Mouse (Mus musculus): ENCODE measurements around the gene H2afv. TPM values are rescaled to one million over a fixed set of nuclear protein-coding genes. Genes with fewer than 3 reads are reported as not detected.
"Not testable (repeated sequence)": the region's sequence is repeated elsewhere in the genome, so short reads cannot be mapped to it uniquely, and the experiment has no call there.

Gene H2afv
- polyA plus RNA-seq, 1 experiment from 2014 or later = 183 TPM

DNA sequence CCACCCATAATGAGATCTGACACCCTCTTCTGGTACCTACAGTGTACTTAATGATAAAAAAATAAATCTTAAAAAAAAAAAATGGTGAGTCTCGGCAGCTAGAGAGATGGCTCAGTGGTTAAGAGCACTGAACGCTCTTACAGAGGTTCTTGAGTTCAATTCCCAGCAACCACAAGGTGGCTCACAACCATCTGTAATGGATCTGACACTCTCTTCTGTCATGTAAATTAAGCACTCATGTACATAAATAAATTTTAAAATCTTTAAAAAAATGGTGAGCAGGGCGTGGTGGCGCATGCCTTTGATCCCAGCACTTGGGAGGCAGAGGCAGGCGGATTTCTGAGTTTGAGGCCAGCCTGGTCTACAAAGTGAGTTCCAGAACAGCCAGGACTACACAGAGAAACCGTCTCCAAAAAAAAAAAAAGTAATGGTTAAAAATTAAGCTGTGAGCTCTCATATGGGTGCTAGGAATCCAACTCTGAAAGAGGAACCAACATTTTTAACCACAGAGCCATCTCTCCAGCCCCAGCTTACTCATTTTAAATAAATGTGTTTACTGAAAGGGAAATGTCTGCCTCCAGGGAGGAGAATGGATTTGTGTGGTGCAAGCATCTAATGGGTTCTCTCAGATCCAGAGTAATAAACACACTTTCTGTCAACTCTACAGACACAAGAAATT lies 19.1 kb upstream of the H2afv start:
- H3K9ac ChIP-seq (replicated peaks) = no peak overlapping the region
- H3K4me3 ChIP-seq (replicated peaks) = no peak overlapping the region
- H3K9me3 ChIP-seq (replicated peaks) = no peaks in the 10 kb centered on the region
- ATAC-seq (ENCODE audit: low FRiP score) = no peak
- peaks cover 20% of the 10 kb centered on the region for H3K36me3 ChIP-seq
- H3K4me1 ChIP-seq = peaks cover 15% of the 10 kb centered on the region
- no peaks in the 10 kb centered on the region for H3K27me3 ChIP-seq (replicated peaks)
- no peak overlapping the region for H3K27ac ChIP-seq (replicated peaks)
- 89% methylated on average over 6 of the region's 6 CpGs for WGBS
- no peak overlapping the region for H3K4me2 ChIP-seq

DNA sequence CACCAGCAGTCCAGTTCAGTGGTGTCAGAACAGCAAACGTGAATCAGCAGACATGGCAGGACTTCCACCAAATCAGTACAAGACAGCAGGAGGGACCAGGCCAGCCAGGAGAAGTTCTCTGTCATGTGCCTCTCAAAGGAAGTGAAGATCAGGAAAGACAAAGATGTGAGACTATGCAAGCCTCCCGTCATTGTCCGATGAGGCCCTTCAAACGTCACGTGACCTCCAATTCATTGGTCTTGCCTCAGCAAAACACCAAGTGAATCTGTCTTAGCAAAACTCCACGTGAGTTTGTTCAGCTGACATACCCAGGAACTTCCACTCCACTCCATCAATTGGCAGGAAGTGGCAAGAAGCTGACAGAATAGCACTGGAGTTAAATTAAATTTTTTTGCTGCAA lies 11.8 kb upstream of the H2afv start:
- no peaks in the 10 kb centered on the region for H3K4me1 ChIP-seq
- no peak for ATAC-seq (ENCODE audit: low FRiP score)
- no peaks in the 10 kb centered on the region for H3K9me3 ChIP-seq (replicated peaks)
- WGBS = 87% methylated on average over 6 of the region's 6 CpGs
- no peak overlapping the region for H3K4me3 ChIP-seq (replicated peaks)
- H3K4me2 ChIP-seq = no peak overlapping the region
- H3K27ac ChIP-seq (replicated peaks) = no peak overlapping the region
- no peaks in the 10 kb centered on the region for H3K27me3 ChIP-seq (replicated peaks)
- no peak overlapping the region for H3K9ac ChIP-seq (replicated peaks)
- H3K36me3 ChIP-seq = no peaks in the 10 kb centered on the region

DNA sequence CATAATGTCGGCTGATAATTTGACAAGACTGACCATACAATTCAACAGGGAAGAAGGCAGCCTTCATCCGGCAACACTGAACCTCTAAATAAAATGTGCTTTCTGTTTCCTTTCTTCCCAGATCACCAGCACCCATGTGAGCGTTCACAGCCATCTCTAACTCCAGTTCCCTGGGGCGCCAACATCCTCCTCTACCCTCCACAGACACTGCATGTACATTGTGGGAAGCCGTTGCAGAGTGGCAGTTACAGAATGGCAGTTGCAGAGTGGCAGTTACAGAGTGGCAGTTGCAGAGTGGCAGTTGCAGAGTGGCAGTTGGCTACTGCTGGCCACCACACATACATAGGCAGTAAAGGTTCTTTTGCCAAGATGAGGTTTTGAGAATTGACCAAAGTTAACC lies 3.9 kb upstream of the H2afv start:
- not testable (repeated sequence) for H3K4me2 ChIP-seq; H3K9me3 ChIP-seq (replicated peaks); ATAC-seq (ENCODE audit: low FRiP score); H3K27ac ChIP-seq (replicated peaks); H3K9ac ChIP-seq (replicated peaks); H3K4me3 ChIP-seq (replicated peaks); H3K27me3 ChIP-seq (replicated peaks); H3K36me3 ChIP-seq
- H3K4me1 ChIP-seq = peaks cover 11% of the 10 kb centered on the region
- 96% methylated on average over 5 of the region's 5 CpGs for WGBS

DNA sequence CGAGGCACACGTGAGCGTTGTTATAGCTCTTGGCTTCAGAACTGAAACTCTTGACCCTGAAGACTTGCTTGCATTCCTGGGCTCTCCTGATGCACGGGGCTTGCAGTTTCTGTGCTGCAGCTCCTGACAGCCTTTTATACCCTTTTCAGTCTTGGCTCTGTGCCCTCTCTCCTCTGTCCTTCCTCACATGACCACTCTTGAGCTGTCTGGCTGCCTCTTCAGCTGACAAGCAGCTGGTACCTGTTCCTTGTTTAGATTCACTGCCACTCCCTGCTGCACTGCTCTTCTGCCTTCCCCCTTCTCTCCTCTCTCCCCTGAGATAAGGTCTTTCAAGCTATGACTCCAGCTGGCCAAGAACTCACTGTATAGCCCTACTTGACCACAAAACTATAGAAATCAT lies 3.2 kb upstream of the H2afv start:
- H3K27me3 ChIP-seq (replicated peaks) = no peaks in the 10 kb centered on the region
- H3K9me3 ChIP-seq (replicated peaks) = no peaks in the 10 kb centered on the region
- H3K27ac ChIP-seq (replicated peaks) = no peak overlapping the region
- 86% methylated on average over 4 of the region's 4 CpGs for WGBS
- no peak overlapping the region for H3K9ac ChIP-seq (replicated peaks)
- peaks cover 15% of the 10 kb centered on the region for H3K4me1 ChIP-seq
- no peaks in the 10 kb centered on the region for H3K36me3 ChIP-seq
- H3K4me2 ChIP-seq = no peak overlapping the region
- H3K4me3 ChIP-seq (replicated peaks) = no peak overlapping the region
- no peak for ATAC-seq (ENCODE audit: low FRiP score)

DNA sequence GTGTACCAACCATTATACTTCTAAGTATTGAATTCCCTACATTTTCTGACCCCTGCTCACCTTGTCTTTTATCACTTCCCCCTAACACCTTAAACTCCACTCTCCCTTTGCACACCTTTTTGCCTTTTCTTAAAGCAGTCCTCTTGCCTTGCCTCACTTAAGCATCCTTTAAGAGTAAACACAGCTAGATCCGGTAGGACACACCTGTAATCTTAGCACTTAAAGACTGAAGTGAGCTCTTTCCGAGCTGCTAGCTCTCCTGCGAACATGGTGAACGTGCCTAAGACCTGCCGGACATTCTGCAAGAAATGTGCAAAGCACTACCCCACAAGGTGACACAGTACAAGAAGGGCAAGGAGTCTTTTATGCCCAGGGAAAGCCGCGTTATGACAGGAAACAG lies 1.7 kb upstream of the H2afv start:
- no peak overlapping the region for H3K4me3 ChIP-seq (replicated peaks)
- no peak overlapping the region for H3K27ac ChIP-seq (replicated peaks)
- H3K4me2 ChIP-seq = no peak overlapping the region
- no peaks in the 10 kb centered on the region for H3K36me3 ChIP-seq
- H3K27me3 ChIP-seq (replicated peaks) = no peaks in the 10 kb centered on the region
- H3K4me1 ChIP-seq = peaks cover 15% of the 10 kb centered on the region
- 91% methylated on average over 7 of the region's 7 CpGs for WGBS
- H3K9ac ChIP-seq (replicated peaks) = no peak overlapping the region
- H3K9me3 ChIP-seq (replicated peaks) = no peaks in the 10 kb centered on the region
- ATAC-seq (ENCODE audit: low FRiP score) = no peak

DNA sequence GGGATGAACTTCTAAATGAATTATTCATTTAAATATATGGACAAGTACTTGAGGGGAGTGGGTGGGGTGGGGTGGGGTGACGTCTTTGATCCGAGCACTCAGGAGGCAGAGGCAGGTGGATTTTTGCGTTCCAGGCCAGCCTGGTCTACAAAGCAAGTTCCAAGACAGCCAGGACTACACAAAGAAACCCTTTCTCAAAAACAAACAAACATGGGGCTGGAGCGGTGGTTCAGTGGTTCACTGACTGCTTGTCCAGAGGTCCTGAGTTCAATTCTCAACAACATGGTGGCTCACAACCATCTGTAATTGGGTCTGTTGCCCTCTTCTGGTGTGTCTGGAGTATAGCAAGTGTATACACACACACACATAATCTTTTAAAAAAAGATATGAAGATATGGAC lies 1.2 kb upstream of the H2afv start:
- no peaks in the 10 kb centered on the region for H3K9me3 ChIP-seq (replicated peaks)
- no peak overlapping the region for H3K9ac ChIP-seq (replicated peaks)
- H3K4me1 ChIP-seq = peaks cover 15% of the 10 kb centered on the region
- WGBS = 84% methylated on average over 4 of the region's 4 CpGs
- H3K27me3 ChIP-seq (replicated peaks) = no peaks in the 10 kb centered on the region
- ATAC-seq (ENCODE audit: low FRiP score) = no peak
- no peak overlapping the region for H3K4me3 ChIP-seq (replicated peaks)
- H3K36me3 ChIP-seq = no peaks in the 10 kb centered on the region
- H3K27ac ChIP-seq (replicated peaks) = no peak overlapping the region
- peak overlapping the region; percentile 60; the same call in 1 of the 2 replicates for H3K4me2 ChIP-seq

DNA sequence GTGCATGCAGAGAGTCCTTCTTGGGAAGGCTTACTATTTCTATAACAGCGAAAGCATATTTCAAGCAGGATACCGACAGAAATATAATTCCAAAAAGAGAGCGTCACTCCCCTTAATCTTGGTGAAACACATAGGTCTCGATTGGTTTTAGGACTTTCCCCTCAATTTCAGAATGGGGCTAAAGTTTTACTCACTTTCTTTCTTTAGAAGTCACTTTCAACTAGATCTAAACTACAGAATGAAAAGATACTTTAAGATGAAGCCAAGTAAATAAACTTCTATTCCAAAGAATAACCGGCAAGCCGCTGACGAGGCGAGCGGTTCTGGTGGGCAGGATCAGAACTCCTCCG lies 541 bp downstream of the H2afv start:
- Histone ChIP-seq H3K4me1 (peaks cover 15% of the 10 kb centered on the region), H3K27me3 (replicated peaks) (no peaks in the 10 kb centered on the region), H3K4me2 (peak overlapping the region; percentile 70), H3K27ac (replicated peaks) (peak overlapping the region; percentile 94), H3K4me3 (replicated peaks) (peak overlapping the region; percentile 87), H3K9me3 (replicated peaks) (no peaks in the 10 kb centered on the region), H3K9ac (replicated peaks) (peak overlapping the region; percentile 82), H3K36me3 (no peaks in the 10 kb centered on the region)
- no peak for ATAC-seq (ENCODE audit: low FRiP score)
- 1% methylated on average over 10 of the region's 10 CpGs for WGBS

DNA sequence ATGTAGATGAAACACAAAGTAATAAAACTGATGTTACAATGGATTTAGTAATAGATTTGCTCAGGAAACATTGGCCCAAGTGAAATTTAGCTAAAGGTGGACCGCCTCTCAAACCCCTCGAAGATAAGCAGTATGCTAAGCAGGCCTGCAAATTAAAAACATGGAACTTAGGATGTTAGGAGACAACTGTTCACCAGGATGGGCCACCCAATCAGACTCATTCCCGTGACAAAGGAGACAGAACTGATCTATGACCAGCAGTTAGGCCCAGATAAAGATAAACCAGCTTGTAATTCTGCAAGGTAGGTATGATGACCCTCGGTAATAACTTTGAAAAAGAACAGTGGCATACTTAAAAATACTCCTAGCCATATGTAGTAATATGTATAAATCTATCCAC lies 1.1 kb downstream of the H2afv start:
- Histone ChIP-seq H3K4me1 (peaks cover 15% of the 10 kb centered on the region), H3K9me3 (replicated peaks) (no peaks in the 10 kb centered on the region), H3K27ac (replicated peaks) (peak overlapping the region; percentile 94), H3K36me3 (no peaks in the 10 kb centered on the region; the same call in 1 of the 2 replicates), H3K27me3 (replicated peaks) (no peaks in the 10 kb centered on the region), H3K4me3 (replicated peaks) (peak overlapping the region; percentile 87), H3K9ac (replicated peaks) (peak overlapping the region; percentile 82), H3K4me2 (peak overlapping the region; percentile 70)
- ATAC-seq (ENCODE audit: low FRiP score) = no peak
- 48% methylated on average over 4 of the region's 4 CpGs for WGBS

DNA sequence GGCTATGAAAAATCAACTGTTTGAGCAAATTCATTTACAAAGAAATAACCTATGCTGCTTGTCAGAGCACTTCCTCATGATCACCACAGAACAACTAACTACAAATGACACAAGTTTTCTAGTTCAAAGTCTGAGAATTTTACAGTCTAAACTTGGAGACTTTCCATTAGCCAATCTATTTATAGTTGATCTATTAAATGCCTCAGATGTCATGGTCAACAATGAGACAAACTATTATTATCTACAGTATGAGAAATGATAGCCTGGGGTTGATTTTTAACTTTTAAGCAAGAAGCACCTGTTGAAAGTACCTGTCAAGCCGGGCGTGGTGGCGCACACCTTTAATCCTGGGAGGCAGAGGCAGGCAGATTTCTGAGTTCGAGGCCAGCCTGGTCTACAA lies 1.7 kb downstream of the H2afv start:
- no peak for ATAC-seq (ENCODE audit: low FRiP score)
- no peak overlapping the region for H3K4me2 ChIP-seq

DNA sequence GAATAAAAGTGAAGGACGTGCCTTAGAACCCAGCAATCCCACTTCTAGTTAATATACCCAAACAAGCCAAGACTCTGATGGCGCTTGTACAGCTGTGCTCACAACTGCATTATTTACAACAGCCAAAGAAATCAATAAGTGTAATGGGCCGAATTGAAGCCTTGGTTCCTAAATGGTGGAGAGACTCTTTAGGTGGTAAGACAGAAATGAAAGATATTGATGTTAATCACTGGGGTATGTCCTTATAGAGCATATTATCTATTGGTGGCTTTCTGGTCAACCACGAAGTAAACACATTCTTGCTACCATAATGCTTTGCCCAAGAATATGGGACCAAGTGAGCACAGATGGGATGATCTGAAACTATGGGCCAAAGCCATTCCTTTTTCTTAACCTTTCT lies 4.1 kb downstream of the H2afv start:
- Histone ChIP-seq H3K27me3 (replicated peaks) (no peaks in the 10 kb centered on the region), H3K4me1 (peaks cover 14% of the 10 kb centered on the region), H3K9me3 (replicated peaks) (no peaks in the 10 kb centered on the region), H3K9ac (replicated peaks) (no peak overlapping the region), H3K27ac (replicated peaks) (no peak overlapping the region), H3K36me3 (peaks cover 18% of the 10 kb centered on the region), H3K4me3 (replicated peaks) (no peak overlapping the region), H3K4me2 (no peak overlapping the region)
- WGBS = 91% methylated on average over 4 of the region's 4 CpGs
- ATAC-seq (ENCODE audit: low FRiP score) = no peak

More for the DNA sequence above, 1.7 kb downstream of the H2afv start:
- Histone ChIP-seq H3K9me3 (replicated peaks) (no peaks in the 10 kb centered on the region), H3K4me3 (replicated peaks) (no peak overlapping the region), H3K27ac (replicated peaks) (no peak overlapping the region), H3K4me1 (peaks cover 15% of the 10 kb centered on the region), H3K27me3 (replicated peaks) (no peaks in the 10 kb centered on the region), H3K9ac (replicated peaks) (no peak overlapping the region), H3K36me3 (peaks cover 3% of the 10 kb centered on the region; the same call in 1 of the 2 replicates)
- 98% methylated on average over 4 of the region's 4 CpGs for WGBS

DNA sequence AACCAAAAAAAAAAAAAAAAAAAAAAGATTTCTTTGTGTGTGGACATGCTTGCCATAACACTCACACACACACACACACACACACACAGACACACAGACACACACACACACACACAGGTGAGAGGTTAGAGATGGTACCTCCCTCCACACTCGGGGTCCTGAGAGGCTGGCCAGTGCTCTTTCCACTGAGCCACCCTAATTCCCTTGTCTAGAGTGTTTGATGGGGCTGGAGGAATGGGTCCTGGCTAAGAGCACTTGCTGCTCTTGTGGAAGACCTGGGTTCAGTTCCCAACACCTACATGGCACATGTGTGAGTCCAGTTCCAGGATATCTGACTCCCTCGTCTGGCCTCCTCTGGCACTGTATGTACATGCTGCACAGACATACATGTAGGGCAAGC lies 6.6 kb downstream of the H2afv start:
- peaks cover 26% of the 10 kb centered on the region for H3K36me3 ChIP-seq
- H3K4me3 ChIP-seq (replicated peaks) = no peak overlapping the region
- H3K4me1 ChIP-seq = 0 out of 2 replicates have a peak, but pooled peaks cover under 1% of the 10 kb centered on the region
- H3K9ac ChIP-seq (replicated peaks) = no peak overlapping the region
- H3K9me3 ChIP-seq (replicated peaks) = no peaks in the 10 kb centered on the region
- no peak overlapping the region for H3K4me2 ChIP-seq
- no peaks in the 10 kb centered on the region for H3K27me3 ChIP-seq (replicated peaks)
- WGBS = 95% methylated on average over 2 of the region's 2 CpGs
- no peak overlapping the region for H3K27ac ChIP-seq (replicated peaks)
- no peak for ATAC-seq (ENCODE audit: low FRiP score)

DNA sequence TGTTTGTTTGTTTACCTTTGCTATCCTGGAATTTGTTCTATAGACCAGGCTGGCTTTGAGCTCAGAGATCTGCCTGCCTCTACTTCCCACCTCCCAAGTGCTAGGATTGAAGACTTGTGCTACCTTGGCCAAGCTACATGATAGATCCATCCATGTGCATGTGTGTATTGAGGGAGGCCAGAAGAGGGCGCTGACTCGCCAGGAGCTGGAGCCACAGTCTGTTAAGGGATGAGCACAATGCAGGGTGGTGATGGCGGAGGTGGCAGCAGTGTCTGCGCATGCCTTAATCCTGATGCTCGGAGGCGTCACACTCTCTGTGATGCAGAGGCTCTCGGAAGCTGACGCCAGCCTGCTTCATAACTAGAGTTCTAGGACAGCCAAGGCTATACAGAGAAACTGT lies 7.8 kb downstream of the H2afv start:
- 64% methylated on average over 8 of the region's 8 CpGs for WGBS
- Histone ChIP-seq H3K4me3 (replicated peaks) (no peak overlapping the region), H3K4me2 (no peak overlapping the region), H3K27me3 (replicated peaks) (no peaks in the 10 kb centered on the region), H3K27ac (replicated peaks) (no peak overlapping the region), H3K36me3 (peaks cover 38% of the 10 kb centered on the region), H3K9me3 (replicated peaks) (no peaks in the 10 kb centered on the region), H3K4me1 (no peaks in the 10 kb centered on the region), H3K9ac (replicated peaks) (no peak overlapping the region)
- ATAC-seq (ENCODE audit: low FRiP score) = no peak
